Mouse (Mus musculus) heart, adult 18-20 months (tissue): ENCODE measurements at regions not wholly inside any gene's neighbourhood (a gene's known extent, or its start where the extent isn't known, plus 50 kb on each side); places are given as distances from the start of the nearest gene placed in this dataset.
"Not testable (repeated sequence)": the region's sequence is repeated elsewhere in the genome, so short reads cannot be mapped to it uniquely, and the experiment has no call there.

Experiments used
- DNase-seq, 2 experiments: peaks; one replicate each; pipeline ENCODE4 v3.0.0; 2021 to 2022; ENCODE audit warnings: mixed read lengths in 1 of 2

DNA sequence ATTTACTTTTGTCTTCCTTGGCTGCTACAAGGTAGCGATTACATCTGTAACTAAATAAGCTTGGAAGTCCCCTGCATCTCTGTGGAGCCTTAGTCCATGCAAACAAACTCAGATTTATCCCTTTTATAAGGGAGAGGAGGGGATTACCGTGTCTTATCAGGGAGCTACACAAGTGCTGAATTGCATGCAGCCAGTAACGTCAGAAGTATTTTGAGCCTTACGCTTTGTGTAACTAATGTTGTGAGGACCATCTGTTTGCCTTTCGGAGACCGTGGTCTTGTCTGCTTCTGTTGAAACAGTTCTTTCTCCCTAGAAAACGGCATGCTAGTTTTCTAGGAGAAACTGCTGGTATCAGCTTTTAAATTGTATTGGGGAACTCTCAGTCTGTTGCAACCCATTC lies 58.0 kb upstream of the Dmrta1 start:
- no peak for DNase-seq

DNA sequence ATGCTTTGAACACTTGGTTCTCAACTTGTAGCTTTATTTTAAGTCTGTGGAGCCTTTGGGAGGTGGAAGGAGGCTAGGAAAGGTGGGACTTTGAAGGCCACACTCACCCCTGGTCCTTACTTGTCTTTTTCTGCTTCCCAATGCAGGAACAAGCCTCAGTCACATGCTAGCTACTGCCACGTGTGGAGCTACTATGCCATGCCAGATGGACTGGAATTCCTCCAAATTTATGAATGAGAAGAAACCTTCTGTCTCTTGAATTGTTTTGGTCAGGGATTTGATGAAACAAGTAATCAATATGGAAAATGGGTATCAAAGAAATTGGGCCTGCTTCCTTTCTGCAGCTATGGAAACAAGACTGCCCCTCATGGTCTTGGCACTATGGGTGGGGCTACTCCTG lies 74.5 kb upstream of the Dmrta1 start:
- DNase-seq: no peak

DNA sequence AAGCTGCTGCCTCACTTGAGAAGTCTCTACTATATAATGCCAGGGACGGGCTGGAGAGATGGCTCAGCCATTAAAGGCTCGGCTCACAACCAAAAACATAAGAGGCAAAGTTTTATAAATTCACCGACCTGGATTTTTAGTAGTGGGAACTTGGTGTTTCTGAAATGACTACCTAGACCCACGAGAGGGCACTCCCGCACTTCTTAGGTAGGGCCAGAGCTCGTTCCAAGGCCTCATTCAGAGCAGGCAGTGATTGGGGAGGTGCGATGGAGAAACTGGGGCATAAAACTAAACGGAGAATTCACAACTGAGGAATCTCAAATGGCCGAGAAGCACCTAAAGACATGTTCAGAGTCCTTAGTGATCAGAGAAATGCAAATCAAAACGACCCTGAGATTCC lies 103.7 kb upstream of the Dmrta1 start:
- peak in 1 of 2 experiments; percentile 8 for DNase-seq

DNA sequence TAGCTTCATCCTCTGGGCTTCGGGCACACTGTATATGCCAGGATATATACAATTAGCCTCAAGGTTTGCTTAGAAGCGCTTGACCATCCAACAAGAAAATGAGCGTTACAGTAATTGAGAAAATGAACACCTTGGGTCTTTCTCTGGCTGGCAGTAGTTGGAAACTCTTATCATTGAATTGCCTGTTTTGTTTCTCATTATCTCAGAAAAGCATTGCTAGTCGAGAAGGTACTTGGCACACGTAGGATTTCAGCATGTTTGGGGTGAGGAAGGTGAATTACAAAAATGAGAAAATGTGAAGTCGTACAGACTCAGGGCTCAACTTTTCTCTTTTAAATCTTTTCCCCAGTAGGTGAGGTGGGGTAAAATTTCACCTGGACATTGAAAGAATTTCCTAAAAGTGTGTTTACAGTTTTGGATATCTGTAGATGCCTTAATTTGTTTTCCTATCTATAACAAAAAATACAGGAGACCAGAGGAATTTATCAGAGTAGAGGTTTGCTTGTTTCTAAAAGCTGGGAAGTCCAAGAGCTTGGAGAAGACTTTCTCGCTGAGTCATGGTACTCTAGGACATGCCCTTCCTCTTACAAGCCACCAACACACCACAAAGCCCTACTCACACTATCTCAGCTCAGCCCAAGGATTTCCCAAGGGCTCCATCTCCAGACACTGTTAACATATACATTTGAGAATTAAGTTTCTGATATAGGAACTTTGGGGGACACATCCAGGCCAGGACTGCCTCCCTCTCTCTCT lies 124.3 kb upstream of the Dmrta1 start:
- no peak for DNase-seq

DNA sequence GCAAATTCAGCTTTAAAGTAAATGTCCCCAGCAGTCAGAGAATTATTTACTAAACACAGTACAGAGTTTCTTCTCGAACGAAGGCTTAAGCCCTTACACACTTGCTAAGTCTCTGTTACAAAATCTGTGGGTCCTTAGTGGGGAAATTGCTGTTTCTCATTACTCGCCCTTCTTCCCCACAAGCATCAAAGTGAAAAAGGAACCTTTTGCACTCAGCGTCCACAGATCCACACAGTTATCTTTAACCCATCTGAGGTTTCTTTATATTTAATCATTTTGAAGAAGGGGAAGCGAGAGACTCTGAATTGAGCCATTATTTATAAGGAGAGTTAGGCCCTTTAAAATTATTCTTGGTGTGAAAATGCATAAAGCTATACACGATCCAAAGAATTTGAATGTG lies 126.7 kb upstream of the Dmrta1 start:
- no peak for DNase-seq

DNA sequence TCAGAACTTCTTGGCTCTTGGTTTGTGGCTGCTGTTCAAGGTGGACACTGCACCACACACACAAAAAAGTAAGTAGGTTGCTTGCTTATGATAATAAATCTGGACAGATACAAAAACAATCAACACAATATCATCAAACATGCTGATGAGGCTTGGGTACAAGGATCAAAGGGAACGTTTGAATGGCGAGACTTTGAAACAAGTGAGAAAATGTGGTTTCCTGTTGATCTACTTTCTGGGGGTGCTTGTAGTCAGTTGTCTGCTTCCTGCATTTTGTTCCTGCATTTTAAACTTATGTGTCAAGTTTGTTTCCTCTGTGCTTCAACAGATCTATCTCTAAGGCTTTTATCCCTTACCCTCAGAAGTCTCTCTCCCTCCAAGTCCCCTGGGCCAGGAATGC lies 128.7 kb upstream of the Dmrta1 start:
- DNase-seq: no peak

DNA sequence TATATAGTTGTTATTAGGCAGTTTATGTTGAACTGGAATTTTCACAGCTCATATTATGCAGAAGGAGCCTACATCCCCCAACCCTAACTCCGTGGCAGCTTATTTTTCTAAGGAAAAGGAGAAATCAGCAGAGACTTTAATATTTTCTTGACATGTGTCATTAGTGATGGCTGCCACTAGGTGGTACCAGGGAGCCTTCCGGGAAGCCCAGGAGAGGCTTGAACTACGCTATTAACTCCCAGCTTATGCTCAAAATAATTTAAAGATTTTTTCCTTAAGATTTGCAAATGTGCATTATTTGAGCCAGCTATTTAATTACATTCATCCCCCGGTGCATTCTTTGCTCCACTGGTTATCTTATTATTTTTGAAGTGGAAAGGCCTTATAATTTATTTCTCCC lies 146.8 kb upstream of the Dmrta1 start:
- peak; percentile 11 to 46 for DNase-seq

DNA sequence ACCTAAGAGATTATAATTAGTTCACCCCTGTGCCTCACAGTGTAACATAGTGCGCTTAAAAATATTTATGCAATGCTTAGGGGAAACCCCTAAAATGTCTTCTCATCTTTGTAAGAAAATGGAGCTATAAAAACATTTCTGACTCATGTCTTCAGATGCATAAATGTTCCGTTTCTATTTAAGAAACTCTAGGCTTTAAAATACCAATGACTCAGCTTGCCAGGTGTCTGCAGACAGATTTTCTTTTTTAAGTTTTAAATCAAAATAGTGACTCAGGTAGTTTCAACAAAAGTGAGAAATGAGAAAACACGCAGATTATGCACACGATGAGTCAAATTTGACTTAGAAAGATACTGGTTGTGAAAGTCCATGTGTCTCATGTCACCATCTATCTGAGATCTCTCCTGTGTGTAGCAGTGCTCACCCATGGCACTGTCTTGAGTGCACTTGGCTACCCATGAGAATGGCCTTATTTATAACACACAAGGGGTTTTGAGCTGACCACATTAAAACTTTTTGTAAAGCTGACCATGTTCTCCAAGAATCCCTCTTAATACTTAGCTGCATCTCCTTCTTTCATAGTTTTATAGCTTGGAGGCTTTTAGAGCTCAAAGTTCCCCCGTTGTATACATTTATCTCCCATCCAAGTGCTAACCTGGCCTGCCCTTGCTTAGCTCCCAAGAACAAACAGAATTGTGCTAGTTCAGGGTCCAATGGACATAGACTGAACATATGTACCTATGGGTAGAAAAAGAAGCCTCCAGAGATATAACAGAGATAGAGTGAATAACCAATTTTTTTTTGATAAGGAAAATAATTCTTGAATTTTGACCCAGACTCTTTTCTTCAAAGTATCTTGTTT lies 149.0 kb upstream of the Dmrta1 start:
- no peak for DNase-seq

DNA sequence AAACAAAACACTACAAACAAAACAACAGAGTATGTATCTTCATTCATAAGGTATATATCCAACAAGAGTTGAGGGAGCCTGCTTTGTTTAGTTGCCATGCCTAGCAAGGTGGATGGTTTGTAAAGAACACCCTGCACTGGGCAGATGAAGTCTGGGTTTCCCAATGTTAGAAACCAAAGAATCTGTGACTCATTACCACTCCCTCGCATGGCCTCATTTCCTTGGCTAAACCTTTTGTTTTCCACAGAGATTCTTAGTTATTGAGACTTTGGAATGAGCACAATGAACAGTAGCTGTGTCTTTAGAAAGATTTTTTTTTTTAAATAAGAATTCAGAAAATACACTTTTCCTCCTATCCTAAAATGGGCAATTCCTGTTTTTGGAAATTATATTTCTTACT lies 151.3 kb upstream of the Dmrta1 start:
- no peak for DNase-seq

DNA sequence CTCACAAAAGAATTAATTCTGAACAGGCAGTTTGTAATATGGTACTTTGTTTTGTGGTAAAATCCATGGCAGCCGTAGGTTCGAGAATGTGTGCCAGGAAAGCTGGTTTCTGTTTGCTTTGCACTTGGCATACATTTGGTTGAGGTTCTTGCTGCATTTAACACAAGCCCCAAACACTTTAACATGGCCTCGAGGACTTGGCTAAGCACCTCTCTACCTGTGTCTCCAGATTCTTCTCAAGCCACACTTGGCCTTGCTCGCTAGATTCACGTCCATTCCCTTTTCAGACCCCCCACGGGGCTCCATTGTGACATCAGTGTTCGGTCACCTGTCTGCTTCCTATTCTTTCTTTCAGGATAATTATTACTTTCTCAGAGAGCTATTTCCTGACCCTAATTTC lies 151.9 kb upstream of the Dmrta1 start:
- DNase-seq: no peak

DNA sequence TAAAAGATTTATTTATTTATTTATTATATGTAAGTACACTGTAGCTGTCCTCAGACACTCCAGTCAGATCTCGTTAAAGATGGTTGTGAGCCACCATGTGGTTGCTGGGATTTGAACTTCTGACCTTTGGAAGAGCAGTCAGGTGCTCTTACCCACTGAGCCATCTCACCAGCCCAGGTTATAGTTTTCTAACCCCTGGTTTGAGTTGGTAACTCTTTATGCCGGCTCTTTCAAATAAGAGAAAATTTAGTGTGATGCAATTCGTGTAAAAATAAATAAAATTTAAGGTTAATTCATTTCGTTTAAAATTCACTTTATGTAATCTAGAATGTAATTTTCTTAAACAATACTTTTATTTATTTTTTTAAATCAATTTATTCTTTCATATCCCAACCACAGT lies 153.7 kb upstream of the Dmrta1 start:
- not testable (repeated sequence) for DNase-seq

DNA sequence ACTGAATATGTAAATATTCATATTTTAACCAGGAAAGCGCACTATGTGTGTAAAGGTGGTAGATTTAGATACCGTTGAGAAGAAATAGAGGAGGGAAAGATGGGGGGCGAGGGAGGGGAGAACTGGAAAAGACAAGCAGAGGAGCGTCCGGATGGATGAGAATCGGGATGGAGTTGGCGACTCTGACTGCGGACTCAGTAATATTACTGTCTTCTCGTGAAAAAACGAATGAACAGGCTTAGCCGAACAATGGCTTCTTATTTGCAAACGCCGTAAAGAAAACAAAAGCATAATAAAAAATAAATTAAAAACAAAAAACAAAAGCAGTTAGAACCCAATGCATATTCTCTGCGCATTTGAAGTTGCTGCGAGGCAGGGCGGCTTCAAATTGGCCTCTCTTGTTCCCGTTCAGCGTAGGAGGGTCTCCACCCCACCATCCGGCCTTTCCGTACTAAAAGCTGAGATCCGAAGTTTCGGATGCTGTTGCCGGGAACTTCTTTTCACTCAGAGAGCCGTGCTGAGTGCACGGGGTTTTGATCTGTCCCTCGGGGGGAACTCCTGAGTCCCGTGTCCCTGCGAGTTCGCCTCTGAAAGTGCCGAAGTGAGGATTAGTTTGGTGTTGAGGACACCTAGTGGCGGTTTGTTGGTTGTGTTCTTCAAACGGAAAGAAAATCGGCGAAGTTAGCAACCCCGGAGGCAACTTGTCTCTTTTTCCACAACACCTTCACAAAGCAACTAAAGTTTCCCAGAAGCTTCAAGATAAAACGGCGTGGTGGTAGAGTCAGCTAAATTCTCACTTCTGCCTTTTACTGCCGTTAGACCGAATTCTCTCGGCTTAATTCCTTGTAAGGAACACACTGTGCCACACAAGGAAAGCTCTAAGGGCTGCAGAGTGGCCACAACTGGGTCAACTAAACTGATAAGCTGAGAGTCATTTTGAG lies 154.7 kb upstream of the Dmrta1 start:
- peak; percentile 67 to 75 for DNase-seq

DNA sequence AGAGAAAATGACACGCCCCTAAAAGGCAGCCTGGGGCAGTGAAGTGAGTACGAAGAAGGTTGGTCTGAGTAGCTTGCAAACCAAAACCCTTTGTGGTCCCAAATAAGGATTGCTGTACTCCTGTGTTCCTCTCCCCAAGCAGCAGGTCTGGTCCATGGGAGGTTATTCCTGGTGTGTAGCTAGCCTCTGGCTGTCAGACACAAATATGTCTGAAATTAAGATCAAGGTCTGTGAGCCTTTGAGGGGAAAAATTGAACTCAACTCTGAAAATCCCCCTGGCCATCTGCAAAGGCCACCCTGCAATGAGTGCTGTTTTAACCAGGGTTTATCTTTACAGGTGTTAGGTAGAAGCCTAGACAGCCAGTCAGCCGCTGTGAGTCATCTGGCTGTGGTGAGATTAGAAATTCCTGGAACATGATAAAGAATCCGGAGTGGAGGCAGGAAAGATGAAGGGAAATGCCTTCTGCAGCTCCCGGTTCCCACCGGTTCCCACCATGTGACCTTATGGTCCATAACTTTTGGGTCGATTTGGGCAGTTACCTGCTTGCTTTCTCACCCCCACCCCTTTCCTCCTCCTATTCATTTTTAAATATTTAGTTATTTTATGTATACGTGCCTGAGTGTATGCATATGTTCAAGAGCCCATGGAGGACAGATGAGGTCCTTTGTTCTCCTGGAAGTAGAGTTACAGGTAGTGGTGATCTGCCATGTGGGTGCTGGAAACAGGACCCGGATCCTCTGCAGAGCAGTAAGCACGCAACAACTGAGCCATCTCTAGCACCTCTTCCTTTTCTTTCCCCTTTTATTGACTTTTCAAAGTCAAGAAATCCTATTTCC lies 155.6 kb upstream of the Dmrta1 start:
- peak in 1 of 2 experiments; percentile 8 for DNase-seq

DNA sequence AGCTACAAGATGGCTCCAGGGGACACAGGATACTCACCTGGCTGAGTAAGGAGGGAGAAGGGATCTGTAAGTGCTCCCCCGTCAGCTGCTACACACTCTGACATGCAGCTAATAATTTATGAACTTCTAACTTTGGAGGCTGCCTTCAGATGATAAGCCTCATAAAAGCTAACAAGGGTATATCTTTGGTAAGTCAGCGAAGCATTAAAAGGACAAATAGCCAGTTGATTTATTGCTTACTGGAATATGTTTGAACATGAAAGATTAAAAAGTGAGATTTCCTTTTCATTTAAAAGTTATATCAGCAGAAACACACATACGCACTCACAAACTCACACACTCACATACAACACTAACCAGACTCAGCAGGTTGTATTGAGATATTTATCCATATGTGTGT lies 161.2 kb upstream of the Dmrta1 start:
- no peak for DNase-seq

DNA sequence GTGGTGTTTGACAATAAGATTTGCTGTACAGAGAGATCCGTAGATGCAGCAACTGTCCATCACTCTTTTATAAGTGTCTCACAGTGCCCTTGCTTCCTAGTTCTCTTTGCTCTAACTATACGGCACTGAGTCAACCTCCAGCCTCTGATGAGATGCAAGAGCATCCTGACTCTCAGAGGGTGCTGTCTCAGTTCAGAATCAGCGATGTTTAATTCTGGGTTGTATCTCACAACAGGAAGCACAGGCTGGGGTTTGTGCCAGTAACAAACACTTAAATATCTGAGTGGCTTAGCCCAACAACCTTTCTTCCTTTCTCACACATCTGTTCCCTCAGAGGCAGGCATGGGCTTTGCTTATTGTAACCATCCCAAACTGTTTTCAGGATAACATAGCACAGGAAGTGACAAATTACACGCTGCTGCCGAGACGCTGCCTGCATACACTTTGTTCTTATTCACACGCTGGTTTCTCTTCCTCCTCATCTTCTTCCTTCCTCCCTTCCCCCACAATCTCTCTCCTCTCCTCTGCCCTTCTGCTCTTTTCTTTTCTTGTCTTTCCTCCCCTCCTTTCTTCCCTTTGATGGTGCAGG lies 163.3 kb upstream of the Dmrta1 start:
- no peak for DNase-seq

DNA sequence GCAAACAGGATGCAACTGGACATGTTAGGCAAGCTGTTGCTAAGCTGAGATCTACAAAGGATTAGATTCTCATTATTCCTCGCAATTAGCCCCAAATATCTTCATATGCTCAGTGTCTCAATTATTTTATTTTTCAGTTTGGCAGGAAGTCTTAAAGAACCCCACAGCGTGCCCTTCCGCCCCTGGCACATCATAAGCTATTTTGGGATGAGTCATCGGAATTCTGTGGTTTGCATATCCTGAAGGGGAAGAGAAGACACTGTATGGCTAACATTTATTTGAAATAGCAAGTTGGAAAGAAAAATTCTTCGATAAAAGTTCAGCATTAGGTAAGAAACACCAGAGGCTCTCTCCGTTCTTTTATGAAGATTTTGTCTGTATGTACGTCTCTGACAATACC lies 164.3 kb upstream of the Dmrta1 start:
- peak in 1 of 2 experiments; percentile 4 for DNase-seq

DNA sequence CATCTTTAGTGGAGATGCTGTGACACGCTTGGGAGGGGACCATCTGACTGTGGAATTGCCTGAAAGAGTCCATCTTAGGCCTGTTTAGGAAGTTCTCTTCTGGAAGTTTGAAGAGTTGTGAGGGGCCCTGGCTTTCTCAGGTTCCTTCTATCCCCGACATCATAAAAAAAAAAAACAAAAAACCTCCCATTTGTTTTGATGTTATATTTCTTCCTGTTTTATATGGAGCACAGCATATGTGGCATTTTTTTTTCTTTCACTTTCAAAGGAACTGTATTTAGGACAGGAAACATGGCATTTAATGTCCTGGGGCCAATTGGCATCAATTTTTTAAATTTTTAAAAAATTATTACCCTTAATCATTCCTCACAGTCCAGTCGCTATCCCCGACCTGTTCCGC lies 168.6 kb upstream of the Dmrta1 start:
- no peak for DNase-seq

DNA sequence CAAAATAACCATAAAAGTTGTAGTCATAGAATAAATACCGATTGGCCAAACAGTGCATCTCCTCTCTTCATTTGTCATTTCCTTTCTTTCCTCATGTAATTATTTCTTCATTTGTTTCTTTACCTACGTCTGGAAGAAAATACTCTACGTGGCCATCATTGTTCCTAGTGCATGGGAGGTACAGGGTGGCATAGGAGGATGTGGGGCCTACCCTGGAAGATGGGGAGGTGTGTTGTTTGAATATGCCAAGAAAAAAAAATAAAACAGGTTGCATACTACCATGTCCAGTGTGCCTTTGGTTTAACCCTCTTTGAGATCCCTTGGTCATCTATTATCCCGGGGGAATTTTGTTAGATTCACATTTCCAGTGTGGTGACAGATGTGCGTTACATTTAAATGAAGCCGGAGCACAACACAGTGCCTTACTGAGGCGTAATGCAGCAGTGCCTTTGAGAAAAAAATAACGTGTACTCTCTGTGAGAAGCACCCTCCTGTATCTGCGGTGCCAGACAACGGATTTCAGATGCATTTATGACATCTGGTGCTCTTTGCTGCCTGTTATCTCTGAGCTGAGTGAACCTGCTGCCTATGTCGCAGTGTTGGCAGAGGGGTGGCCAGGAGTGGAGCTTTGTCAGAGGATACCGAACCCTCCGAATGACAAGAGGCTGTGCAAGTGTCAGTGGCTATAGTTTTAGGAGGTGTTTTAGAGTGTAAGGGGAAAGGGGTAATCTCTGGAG lies 169.4 kb upstream of the Dmrta1 start:
- no peak for DNase-seq

DNA sequence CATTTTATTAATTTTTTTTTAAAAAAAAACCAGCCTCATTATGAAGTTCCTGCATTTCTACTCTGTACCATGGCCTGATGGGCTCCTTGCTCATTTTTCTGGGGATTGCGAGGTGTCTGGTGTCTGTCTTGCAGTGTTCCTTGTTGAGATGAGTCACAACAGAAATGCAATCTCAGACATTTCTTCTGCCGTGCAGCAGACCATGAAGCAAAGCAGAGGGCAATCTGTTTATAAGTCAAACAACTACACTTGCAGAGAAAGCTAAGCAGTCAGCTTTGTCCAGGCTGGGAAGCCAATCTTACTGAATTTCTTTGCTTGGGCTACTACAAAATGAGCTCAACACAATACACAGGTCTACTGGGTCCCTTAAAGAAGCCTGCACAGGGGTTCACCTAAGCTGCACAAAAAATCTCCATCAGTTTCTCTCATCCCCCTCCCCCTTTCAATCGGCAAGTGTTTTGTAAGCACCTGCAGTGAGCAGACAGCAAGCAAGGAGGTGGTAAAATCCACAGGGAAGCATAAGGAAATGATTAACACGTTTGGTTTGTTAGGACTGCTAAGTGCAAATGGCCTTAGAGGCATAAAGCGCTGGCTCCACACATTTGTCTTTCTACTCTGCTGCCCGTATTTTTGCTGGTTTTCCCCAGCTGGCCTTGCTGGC lies 171.0 kb upstream of the Dmrta1 start:
- DNase-seq: no peak

DNA sequence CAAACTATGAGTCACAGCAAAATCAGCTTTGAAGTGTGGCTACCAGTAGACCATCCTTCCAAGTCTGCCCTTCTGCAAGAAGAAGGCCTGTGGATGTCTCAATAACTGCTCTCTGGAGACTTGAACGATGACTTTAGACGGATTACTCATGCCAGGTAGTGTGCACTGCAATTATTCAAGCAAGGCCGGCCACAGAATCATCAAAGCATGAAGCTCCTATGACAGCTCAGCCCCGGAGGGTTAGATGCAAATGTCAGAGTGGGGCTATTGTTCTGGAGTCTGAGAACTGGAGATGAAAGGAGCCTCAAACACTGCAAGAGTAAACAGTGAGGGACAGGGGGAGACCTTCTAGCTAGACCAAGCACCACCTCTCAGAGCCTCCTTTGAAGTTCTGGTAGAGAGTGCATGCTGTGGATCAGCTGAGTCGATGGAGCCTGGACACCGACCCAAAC lies 173.8 kb upstream of the Dmrta1 start:
- no peak for DNase-seq
